Mouse (Mus musculus) B cell, adult 2 months (primary cell): ENCODE data around the gene Dnmt3l.

Experiments used
- DNase-seq, 2 experiments: peaks; one replicate each; pipeline ENCODE4 v3.0.0; 2022

The Dnmt3l gene

DNA sequence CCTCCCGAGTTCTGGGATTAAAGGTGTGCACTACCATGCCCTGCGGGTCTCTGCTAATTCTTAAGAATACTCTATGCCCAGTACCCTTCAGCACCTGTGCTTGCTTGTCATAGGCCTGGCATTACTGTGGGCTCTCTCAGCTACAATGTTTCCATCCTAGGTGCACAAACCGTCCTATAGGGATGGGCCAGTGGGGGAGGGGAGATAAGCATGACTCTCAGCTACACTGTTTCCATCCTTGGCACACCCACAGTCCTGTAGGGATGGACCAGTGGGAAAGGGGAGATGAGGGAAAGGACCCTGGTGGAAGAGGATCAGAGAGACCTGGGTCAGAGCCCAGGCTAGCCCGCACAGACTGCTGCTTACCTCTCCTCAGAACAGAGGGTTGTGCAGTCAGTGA lies 4.6 kb upstream of the Dnmt3l start:
- DNase-seq: no peak

DNA sequence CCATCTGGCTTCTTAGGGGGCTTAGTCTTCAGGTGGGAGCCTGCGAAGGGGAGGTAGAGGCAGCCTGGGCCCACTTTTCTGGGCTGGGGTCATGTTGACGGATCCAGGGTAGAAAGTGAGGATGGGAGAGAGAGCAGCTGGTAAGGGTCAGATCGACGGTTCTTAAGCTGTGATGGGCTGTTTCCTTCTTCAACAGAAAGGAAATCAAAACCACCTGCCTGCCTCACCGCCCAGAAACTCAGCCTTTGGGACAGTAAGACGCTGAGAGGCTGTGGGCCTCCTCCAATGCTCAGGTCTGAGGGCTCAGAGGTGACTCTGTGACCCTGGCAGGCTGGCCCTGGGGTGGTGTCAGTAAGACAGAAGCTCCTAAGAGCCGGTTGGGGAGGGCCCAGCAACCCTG lies 349 bp downstream of the Dnmt3l start:
- DNase-seq: no peak

DNA sequence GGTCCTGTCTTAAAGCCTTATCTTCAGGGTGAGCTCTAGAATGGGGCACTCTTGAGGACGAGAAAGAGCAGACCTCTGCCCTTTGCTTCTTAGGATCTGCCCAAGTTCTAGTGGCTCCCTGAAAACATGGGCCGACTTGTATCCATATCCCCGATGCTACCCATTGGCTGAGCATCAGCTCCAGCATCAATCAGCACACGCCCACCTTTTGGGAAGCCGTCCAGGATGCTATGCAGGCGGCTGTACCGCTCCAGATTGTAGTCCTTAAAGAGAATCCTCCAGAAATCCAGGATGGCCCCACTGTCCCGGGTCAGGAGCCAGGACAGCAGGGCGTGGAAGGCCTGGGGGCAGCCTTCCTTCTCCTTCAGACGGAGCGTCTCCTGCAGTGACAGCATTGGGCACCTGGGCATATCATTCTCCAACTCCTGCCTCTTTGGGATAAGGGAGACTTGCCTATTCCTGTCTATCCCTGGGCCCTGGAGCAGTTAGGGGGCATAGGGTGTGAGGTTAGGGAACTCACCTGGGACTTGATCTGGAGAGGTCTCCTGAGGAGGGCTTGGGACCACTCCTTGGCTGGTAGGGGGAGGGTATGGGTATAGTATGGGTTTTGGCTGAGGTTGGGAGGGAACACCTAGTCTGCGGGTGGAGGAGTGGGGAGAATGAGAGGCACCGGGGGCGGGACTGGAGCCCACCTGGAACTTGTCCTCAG lies 1.1 kb downstream of the Dnmt3l start:
- DNase-seq: no peak

DNA sequence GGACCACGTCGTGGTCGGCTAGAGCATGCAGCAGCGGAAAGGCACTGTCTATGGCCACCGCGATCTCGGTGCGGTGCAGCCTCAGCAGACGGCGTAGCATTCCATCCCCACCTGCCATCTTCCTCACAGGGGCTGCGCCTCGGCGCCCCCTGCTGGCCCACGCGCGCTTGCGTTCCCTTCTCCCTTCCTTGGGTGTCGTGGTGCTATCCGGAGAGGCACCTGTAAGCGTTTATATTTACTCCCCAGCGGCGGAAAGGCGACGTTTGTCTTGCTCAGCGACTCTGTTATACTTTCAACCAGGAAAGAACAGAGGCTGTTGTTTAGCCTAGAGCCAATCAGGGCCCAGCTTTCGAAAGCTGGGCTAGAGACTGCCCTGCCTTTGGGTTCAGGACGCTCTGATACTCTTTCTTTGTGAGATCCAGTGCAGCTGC lies 1.7 kb downstream of the Dnmt3l start, which contains the start of gene Aire:
Aire (minus strand) TSS at position 205 of the 431 bp plus-strand sequence.
- DNase-seq: peak; percentile 87 to 88

DNA sequence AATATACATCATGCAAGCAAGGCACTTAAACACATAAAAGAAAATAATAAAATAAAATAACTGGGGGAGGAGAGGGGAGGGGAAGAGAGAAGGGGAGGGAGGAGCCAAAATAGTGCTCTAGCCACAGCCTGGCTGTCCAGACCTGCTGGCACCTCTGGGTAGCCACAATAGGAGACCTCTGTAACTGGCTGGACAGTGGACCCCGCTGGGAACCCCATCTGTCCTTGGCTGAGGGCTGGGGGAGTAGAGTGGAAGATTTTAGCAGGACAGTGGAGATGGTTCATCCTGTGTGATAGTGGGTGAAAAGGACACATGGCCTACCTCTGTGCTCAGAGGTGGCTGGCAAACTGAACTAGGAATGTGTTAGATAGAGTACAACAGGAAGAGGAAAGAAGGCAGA lies 2.8 kb downstream of the Dnmt3l start:
- DNase-seq: no peak

DNA sequence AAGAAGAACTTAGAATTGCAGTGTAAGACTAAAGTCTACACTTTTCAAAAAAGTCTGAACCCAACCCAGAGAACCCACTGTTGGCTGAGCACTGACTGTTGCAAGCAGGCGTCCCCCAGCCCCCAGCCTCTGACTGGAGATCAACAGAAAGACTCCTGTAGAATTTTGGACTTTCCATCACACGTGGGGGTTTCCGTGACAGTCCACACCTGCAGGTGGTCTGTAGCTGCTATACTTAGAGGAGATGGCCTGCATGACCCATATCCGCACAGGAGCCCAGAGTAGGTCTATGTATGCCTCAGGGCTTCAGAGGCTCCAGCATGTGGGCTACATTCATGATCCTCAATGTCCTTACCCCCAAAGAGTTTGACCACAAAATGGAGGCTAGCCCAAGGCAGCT lies 4.6 kb downstream of the Dnmt3l start:
- no peak for DNase-seq

DNA sequence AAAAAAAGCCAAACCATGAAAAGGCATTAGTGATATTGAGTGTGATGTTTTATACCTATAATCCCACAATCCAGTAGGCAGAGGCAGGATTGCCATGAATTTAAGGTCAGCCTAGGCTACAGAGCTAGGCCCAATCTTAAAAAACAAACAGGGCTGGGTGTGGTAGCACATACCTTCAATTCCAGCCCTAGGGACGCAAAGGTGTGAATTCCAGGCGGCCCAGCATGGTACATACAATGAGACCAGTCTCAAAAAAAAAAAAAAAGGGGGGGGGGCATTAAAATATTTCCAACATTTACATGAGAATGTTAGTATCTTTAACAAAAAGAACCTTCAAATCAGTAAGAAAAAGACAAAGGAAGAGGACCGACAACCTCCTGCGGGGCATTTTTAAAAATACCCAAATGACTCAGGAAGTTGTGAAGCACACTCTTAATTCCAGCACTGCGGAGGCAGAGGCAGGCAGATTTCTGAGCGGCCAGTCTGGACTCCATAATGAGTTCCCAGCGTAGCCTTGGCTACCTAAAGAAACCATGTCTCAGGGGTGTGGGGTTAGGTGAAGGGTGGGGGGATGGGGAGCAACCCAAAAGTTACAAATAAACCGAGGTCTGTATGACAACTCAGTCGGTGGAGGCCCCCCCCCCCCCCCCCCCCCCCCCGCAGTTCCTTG lies 6.4 kb downstream of the Dnmt3l start:
- no peak for DNase-seq

DNA sequence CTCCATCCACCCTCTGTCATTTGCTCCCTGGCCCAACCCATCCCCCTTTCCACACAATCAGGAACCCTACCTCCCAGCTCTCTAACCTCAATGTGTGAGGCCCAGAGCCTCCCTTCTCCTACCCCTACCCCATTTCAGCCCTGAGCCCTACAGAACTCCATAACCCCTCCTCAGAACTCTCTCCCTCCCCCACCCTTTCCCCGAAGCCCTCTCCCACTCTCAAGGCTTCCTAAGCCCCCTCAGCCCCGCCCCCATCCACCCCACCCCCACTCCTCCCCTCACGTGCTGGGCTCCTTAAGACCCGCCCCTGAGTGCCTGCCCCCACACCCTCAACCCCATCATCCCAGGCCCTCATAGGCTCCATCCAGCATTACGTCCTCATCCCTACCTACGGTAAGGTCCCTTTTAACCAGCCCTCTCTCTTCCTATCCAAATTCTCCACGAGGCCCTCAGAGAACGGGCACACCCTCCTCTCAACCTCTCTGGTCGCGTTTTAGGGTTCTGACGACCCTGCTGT lies 7.8 kb downstream of the Dnmt3l start:
- DNase-seq: no peak

DNA sequence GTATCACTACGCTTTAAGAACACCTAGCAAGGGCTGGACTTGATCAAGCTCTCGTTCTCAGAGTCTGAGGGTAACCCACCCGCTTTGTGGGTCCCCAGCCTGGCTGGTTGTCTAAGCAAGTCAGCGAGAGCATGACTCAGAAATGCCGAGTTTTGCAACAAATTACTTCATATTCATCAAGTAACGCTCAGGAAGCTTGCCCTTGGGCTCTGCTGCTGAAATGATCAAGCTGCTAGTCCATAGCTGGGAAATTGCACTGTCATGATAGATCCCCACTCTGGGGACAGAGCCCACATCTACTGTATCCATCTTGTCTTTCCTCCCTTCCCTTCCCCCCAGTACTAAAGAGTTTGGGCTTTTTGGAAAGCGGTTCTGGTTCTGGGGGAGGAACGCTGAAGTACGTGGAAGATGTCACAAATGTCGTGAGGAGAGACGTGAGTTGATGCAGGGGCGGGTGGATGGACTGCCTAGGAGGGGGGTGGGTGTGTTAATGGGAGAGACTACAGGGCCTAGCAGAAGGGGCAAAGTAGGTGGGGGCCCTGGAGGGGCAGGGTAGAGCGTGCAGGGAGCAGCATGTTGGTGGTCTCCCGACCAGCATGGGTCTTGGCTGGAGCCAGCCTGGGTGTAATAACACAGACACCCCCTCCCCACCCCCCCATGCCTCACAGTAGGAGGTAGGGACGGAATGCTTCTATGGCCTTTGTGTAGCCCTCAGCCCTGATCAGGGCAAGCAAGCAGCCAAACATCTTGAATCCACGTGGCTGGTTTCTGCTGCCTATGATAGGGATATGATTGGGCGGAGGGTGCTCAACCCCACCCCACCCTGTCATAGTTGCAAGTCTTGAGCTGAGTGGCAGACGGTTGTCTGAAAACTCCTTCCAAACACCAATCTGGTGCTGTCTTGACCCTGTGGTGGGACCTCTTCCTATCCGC lies 13.2 kb downstream of the Dnmt3l start:
- no peak for DNase-seq

DNA sequence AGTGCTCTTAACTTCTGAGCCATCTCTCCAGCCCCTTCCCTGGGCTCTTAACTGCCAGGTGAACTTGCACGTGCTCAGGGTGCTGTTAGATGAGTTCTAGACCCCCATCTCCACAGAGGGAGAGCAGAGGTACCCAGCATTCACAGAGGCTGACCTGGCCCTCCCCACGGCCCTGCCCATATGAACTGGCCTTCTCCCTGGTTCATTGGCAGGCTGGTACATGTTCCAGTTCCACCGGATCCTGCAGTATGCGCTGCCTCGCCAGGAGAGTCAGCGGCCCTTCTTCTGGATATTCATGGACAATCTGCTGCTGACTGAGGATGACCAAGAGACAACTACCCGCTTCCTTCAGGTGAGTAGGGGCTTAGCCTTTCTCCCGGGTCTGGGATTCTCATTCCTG lies 15.3 kb downstream of the Dnmt3l start:
- DNase-seq: no peak

DNA sequence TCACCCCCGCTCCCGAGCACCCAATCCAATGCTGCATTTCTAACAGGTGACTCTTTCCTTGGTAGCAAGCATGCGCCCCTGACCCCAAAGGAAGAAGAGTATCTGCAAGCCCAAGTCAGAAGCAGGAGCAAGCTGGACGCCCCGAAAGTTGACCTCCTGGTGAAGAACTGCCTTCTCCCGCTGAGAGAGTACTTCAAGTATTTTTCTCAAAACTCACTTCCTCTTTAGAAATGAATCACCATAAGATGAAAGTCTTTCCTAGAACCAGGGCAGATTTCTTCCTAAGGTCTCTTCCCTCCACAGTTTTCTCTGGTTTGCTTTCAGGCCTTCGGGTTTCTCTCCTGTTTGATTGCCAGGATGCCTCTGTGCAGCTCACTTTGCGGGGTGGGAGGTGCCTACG lies 21.4 kb downstream of the Dnmt3l start:
- peak; percentile 20 to 25 for DNase-seq

DNA sequence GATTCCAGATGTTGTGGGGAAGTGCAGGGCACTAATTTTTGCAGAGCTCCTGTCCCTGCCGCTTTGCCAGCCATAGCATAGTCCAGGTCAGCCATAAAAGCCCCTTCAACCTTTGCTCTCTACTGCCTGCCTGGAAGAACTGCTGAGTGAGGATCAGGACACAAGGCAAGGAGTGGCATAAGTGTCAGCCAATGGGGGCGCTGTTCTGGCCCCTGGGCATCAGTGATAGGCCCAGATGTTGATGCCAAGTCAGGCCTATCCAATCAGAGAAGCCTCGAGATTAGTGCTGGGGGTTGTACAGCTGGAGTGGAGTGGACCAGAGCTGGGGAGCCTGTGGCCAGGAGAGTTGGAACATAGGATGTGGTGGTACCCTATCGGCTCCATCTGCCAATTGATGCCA lies 25.5 kb downstream of the Dnmt3l start:
- DNase-seq: peak; percentile 62

DNA sequence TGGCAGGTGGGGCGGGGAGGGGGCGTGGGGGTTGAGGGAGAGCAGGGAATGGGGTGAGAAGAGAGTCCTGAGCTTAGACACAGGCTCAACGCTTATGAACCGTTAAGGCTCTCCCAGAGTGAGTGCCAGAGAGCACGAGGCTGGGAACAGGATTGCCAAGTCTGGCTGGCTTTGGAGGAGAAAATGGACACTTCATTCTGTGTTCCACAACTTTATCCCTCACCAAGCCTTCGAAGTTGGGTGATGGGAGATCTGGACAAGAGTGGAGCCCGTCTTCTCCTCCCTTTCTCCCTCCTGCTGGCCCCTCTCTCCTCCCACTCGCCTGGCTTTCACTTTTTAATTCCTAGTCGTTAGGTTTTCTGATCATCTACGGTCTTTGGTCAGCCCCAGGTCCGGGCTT lies 26.8 kb downstream of the Dnmt3l start:
- no peak for DNase-seq

DNA sequence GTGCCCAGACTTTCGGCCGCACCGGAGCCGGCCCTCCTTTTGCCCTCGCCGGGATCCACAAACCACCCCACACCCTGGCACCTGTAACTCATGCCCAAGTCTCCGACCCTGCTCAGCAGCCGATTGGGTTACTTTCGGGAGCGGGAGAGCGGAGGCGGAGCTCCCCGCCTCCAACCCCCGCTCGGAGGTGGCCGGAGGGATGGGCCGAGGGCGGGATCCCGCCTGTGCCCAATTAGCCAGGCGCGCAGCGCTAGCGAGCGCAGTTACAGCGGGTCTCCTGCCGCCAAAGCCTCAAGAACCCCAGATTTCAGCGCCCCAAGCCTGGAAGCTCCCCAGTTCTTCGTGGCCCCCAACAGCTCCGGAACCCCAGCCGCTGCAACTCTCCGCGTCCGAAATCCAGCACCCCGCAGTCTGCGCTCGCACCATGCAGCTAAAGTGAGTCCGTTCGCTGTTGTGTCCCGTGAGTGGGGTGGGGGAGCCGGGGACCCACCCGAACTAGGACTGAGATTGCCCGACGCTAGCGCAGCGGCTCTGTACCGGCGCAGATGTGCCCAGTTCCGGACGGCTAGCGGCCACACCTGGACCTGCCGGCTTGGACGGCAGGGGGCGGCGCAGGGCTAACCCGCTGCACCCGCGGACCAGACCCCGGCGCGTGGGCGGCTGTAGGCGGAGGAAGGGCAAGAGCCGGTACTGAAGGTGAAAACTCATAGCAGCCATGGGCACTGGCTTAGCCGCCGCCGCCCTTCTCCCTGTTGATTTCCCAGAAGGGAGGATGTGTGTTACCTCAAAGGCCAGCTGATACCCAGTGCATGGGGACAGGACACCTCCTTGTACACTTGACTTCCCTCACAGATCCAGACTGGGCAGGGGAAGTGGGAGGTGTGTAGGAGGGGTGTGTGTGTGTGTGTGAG lies 27.6 kb downstream of the Dnmt3l start, which contains the start of gene Icosl:
Icosl (plus strand) TSS at position 202 of the 911 bp plus-strand sequence.
- peak; percentile 96 to 97 for DNase-seq

DNA sequence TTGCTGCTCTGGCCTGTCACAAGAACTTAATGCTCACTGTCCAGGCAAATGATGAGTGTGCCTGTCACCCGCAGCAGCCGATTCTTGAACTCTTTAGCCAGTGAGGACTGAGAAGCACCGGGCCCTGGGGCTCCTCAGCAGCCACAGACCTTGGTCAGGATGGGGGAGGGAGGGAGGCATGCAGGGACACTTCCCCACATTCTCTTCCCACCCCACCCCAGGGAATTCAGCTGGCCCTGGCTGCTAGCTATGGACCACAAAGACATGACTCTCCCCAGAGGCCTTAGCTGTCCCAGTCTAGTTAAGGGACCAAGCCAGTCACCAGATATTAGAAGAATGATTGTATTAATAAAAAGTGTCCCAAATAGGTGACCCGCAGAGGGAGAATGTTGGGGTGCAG lies 32.4 kb downstream of the Dnmt3l start:
- DNase-seq: no peak

DNA sequence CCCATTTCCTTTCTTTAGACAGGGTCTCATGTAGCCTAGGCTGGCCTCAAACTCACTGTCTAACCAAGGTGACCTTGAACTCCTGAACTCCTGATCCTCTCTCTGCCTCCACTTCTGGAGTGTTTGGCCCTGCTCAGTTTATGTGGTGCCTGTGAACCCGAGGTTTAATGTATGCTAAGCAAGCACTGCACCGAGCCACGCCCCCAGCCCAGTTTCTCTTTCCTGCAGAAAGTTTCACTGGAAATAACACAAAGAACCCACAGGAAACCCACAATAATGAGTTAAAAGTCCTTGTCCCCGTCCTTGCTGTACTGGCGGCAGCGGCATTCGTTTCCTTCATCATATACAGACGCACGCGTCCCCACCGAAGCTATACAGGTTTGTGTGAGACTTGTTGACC lies 33.2 kb downstream of the Dnmt3l start:
- no peak for DNase-seq

DNA sequence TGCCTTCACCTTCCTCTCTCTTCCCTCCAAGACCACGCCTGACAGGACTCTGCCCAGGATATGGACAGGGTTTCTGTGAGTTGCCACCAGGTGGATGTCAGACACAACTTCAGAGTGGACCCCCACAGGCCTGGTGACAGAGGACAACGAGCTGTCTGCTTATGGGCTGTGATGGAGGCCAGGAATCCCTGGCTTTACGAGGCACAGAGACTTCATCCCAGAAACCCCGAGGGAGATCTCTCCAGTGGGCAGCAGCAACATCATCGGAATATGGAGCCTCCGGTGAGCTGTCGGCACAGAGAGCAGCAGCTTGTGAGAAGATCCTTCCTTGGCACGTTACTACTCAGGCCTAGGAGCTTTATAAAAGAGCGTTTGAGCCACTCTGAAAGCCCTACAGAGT lies 36.1 kb downstream of the Dnmt3l start:
- DNase-seq: no peak

DNA sequence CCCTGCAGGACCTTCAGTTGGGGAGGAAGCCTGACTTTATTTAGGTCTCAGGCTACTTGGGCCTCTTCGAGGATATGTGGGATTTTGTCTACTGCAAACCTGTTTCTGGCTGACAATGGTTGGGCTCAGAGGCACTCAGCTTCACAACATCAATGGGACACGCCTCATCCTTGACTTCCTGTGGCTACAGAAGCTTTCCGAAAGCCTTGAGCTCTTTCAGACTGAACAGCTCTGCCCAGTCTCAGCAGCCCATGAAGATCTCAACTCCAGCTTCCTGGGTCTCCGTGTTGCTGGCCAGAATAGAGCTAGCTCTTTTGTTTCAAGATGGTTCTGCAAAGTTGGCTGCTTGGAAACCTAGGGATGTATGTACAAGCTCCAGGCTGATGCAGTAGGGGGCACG lies 36.5 kb downstream of the Dnmt3l start:
- DNase-seq: no peak

DNA sequence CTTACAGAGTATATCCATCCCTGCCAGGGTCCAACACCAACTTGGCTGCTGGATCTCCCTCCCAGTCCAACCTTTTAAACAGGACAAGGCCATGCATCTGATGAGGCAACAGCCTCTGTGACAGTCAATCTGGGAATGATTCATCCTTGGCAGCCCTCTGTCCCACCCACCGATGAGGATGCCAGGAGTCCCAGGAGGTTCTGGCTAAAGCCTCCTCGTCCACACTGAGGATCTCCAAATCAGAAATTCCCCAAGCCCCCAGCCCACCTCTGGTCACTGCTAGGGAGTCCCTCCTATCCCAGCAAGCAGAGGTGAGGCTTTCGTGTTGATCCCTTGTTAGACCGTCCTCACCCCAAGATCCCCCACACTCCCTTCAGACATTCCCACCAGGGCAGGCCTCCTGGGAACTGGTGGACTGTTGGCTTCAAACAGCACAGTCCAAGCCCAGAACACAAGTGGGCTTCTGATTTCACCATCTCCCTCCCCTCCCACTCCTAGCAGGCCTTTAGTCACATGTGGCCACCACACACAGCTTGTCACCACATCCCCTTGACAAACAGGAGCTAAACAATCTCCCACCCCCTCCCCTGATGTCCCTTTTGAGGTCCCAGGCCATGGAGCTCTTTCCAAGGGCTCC lies 38.3 kb downstream of the Dnmt3l start:
- DNase-seq: no peak

DNA sequence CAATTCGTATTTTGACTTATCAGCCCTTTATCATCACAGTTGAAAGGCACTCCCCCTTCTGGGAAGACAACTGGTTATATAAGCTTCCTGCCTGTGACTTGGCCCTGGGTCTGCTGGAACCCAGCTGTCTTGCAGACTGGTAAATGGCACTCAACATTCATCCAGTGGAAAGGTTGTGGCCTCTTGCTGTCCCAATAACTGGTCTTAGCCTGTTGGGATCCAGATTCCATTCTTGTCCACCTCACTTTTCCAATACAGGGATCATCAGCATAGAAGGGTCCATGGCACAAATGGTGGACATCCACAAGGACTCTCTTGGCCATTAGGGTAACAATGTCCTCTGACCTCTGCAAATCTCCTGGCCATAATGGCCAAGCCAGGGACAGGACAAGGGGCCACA lies 42.3 kb downstream of the Dnmt3l start:
- no peak for DNase-seq

DNA sequence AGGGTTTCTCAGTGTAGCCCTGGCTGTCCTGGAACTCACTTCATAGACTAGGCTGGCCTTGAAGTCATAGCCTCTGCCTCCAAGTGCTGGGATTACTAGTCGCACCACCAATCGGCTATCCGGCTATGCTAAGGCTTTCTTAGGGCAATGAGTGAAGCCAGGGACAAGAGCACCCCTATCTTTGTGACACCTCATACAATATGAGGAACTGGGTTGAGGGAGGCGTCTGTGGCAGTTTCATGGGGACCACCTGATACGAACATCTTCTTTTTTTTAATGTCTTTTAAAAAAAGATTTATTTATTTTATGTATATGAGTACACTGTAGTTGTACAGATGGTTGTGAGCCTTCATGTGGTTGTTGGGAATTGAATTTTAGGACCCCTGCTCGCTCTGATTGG lies 44.0 kb downstream of the Dnmt3l start:
- DNase-seq: peak; percentile 42 to 51
